Mouse (Mus musculus): ENCODE results near the gene Il25. TPM values are rescaled to one million over a fixed set of nuclear protein-coding genes. Genes with fewer than 3 reads are reported as not detected.
"Not testable (repeated sequence)": the region's sequence is repeated elsewhere in the genome, so short reads cannot be mapped to it uniquely, and the experiment has no call there.

Il25 gene
- total RNA-seq, 2 experiments from 2014 or later = not detected

DNA sequence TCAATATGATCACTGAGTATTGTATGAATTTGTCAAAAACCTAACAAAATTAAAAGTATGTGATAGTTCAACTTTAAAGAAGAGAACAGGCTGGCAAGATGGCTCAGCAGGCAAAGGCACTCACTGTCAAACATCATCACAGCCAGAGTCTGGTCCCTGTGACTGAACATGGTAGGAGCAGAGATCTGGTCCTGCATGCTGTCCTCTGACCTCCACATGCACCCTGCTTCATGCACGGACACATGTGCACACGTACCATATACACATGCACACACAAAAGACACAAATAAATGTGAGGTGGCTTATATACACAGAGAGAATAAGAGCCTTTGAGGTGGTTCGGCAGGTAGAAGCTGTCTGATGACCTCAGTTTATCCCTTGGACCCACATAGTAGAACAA lies 23.0 kb downstream of the Il25 start:
- DNase-seq = no peak

DNA sequence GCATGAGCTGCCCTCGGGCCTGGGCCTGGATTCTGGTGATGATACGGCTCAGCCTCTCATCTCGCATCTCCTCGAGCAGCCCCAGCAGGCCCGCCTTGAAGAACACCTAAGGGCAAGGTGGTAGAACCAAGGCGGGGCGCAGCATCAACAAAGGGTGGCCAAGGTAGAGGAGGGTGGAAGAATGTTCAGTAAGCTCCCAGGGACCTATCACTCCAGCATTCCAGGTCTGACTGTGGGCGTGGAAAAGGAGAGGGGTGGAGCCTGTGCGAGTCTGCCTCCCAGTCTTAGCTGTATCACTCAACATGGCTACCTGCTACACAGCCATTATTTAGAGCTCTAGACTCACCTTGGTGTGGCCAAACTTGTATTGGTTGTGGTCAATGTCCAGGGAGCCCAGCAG lies 24.0 kb downstream of the Il25 start:
- DNase-seq = peak; percentile 54

DNA sequence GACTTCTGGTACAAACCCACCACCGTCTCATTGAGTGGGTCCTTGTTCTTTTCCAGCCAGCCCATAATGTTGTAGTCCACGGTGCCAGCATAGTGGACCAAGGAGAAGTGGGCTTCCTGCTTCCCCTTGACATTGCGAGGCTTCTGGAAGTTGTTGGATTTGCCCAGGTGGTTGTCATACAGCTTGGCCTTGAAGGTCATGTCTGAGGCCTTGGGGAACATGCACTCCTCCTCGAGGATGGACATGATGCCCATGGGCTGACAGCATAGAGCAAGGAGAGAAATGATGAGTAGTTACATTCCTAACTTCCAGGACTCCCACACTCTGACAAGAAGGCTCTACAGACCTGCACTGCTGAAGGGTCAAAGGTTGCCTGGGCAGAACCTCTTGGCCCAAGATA lies 26.0 kb downstream of the Il25 start:
- no peak for DNase-seq

DNA sequence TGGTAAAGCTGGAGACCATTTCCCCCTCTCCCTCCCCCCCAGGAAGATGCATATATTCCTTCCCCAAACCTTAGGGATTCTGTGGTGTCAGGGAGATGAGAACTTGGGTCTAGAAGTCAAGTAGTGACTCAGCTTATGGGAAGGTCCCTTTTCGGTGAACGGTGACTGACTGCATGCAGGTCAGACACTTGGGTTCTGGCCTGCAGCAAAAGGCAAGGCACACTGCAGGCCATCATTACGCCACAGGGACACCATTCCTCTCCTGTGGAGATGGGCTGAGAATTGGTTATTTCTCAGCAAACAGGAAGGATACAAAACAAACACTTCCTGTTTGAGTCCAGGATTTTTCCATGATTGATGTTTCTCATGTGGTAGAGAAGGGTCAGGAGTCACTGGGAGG lies 26.7 kb downstream of the Il25 start:
- no peak for DNase-seq

DNA sequence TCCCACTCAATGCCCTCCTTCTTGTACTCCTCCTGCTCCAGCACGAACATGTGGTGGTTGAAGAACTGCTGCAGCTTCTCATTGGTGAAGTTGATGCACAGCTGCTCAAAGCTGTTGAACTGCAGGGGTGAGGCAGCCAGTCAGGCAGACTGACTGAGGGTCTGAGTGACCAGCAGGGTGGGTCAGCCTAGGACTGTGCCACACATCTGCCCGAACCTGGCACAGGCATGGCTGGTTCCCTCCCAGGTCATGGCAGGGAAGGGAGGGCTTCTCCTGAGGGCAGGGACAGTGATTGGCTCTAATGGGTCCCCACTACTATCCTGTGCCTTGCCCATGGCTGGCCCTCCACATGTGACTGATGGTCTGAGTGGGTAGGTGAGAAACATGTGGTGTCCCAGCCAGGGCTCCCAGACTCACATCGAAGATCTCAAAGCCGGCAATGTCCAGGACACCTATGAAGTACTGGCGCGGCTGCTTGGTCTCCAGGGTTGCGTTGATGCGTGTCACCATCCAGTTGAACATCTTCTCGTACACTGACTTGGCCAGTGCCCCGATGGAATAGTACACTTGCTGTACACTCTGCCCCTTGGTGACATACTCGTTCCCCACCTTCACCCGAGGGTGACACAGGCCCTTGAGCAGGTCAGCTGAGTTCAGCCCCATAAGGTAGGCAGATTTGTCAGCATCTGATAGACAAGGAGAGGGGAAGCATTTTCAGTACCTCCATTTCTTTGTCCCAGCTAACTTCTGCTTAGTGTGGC lies 27.5 kb downstream of the Il25 start:
- peak; percentile 48 for DNase-seq

DNA sequence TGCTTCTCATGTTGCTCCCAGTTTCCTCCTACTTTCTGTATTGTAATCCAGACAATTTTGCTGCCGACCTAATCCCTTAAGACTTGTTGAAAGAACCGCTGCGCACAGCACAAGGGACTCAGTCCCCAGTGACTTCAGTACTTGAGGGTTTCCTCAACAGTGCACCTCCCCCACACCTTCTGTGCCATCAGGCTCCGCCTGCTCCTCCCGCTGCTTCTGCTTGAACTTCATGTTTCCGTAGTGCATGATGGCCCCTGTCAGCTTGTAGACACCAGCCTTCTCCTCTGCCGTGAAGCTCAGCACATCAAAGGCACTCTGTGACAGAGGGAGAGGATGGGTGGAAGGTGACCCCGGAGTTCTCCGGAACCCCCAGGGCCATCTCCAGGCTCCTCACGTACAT lies 28.3 kb downstream of the Il25 start:
- no peak for DNase-seq

DNA sequence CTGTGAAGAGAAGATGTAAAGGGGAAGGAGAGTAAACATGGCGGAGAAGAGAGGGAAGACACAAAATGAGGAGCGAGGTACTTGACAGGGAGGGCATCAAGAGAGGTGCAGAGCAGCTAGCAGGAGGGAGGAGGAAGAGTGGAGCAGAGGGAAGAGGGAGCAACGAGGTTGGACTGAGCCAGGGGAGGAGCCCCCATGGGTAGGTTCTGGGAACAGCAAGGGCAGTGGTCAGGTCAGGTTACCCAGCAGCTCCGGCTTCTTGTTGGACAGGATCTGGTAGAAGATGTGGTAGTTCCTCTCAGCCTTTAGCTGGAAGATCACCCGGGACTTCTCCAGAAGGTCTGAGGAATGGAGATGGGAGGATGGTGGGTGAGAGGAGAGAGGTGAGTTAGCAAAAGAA lies 29.0 kb downstream of the Il25 start:
- DNase-seq = no peak

DNA sequence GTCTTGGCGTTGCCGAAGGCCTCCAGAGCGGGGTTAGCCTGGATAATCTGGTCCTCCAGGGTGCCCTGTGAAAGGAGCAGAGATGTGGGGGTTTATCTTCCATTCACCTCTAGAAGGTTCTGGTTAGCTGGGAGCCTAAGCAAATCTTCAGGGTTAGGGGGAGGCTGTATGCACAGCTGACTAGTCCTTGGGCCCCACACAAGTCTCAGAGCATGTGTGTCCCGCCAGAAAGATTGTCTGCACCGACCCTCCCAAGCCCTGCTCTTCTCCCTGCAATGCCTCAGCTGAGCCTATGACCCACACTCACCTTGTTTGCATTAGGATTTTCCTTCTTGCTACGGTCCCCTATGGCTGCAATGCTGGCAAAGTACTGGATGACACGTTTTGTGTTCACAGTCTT lies 30.2 kb downstream of the Il25 start:
- DNase-seq = no peak

DNA sequence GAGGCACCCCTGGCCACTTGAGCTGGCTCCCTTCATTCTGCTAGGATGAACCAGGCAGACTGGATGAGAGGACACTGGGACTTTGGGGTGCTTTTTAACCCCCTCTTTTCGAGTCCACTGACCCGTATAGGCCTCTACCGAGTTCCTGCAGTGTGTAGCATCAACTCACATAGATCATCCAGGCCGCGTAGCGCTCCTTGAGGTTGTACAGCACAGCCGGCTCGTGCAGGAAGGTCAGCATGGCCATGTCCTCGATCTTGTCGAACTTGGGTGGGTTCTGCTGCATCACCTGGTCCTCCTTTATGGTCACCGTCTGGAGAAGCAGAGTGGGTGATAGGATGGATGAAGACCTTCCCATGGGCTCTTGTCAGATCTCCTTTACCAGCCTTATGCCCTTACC lies 31.2 kb downstream of the Il25 start:
- no peak for DNase-seq

DNA sequence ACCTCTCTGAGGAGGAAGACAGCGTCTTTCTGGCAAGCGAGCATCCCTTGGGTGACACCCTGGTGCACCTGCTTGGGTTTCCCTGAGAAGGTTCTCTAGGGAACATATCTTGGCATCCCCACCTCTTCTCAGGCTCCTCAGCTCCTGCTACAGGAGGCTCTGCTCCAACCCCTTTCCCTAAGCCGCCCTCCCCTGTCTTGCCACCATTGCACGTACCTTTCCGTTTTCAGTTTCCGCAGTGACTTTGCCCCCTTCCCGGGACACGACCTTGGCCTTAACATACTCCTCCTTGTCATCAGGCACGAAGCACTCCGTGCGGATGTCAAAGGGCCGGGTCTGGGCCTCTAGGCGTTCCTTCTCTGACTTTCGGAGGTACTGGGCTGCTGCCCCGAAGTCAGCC lies 32.5 kb downstream of the Il25 start:
- DNase-seq = no peak

DNA sequence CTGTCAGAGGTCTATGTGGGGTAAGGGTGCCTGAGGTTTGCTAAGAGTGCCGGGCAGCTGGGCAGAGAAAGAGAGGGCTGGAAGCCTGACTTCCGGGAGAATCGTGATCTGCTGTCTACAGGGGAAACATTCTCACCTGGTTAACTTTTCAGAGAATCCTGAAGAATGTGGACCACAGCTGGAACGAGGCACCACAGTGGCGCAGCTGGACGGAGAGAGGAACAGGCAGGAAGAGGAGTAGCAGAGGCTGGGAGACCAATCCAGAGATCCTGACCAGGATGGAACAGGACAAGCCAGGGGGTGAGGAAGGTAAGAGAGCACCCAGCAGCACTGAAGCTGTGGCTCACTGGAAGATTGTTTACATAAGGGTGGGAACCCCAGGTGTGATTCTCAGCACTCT lies 33.1 kb downstream of the Il25 start:
- DNase-seq = no peak

DNA sequence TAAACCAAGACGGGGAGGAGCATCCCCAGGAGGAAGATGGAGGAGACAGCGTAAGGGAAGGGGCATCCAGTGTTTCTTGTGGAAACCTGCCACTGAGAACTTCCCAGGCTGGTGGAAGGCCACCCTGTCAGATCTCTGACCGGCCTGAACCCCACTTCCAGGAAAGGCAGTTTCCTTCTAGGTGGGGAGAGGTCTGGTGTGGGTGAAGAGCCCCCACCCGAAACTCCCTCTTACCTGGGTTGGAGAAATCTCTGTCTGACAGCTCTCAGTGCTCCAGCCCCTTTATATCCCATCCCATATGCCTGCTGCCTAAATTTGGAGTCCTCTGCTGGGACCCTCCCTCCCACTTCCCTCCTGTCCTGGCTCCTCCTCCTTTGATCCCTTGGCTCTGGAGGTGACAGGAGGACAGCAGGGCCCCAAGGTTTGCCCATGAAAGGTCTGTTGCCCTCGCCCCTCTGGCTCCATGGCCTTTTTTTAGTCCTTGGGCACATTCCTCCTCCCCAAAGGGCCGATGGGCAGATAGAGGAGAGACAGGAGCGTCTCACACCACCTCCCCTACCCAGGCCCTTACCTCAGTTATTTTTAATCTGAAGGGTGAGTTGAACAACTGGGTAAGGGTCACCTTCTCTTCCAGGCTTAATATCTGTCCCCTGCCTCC lies 34.0 kb downstream of the Il25 start, which contains the start of gene Myh6:
Gene Myh6, minus strand, starts transcription at position 608 of the 658 bp plus-strand sequence.
- peak; percentile 81 for DNase-seq

DNA sequence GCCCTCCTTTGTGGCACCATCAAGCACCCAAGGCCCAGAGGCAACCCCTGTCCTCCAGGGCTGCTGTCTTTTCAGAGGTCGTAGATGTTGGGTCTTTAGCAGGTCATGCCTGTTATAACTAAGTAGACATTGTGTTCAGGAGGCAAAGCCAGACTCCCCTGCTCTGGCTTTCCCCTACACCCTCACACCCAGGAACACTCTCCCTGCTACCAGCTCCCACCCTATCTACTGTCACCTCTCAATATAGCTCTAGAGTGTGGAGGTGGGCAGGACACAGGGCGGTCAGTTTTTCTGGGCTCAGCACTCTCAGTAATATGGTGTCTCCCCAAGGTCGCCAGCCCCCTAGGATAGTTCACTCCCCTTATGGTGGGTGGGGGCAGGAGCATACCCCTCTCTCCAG lies 35.4 kb downstream of the Il25 start:
- peak; percentile 63 for DNase-seq

DNA sequence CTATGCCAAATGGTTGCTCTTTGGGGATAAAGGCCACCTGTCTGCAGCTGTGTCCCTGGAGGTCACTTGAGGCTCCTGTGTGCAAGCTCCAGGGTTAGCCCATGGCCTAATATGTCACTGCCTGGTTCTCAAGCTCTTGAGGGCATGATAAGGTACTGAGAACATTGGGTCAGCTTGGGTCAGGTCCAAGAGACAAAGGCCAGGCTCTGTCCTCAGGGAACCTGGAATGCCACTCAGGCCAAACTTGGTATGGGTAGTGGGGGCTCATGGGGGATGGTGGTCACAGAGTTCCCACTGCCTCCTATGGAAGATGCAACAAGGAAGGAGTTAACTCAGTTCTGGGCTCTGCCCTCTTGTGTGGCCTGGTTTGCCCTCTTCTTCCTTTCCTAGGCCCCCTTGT lies 35.8 kb downstream of the Il25 start:
- DNase-seq = peak; percentile 86

DNA sequence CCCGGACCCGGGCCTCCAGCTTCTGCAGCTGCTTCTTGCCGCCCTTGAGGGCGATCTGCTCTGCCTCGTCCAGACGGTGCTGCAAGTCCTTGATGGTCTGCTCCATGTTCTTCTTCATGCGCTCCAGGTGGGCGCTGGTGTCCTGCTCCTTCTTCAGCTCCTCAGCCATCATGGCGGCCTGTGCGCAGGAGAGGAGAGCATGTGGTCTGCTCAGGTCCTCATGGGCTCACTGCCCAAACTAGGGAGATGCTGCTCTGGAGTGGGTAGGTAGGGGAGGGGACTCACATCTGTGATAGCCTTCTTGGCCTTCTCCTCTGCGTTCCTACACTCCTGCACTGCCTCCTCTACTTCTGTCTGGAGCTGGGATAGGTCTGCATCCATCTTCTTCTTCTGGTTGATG lies 40.3 kb downstream of the Il25 start:
- DNase-seq = not testable (repeated sequence)

DNA sequence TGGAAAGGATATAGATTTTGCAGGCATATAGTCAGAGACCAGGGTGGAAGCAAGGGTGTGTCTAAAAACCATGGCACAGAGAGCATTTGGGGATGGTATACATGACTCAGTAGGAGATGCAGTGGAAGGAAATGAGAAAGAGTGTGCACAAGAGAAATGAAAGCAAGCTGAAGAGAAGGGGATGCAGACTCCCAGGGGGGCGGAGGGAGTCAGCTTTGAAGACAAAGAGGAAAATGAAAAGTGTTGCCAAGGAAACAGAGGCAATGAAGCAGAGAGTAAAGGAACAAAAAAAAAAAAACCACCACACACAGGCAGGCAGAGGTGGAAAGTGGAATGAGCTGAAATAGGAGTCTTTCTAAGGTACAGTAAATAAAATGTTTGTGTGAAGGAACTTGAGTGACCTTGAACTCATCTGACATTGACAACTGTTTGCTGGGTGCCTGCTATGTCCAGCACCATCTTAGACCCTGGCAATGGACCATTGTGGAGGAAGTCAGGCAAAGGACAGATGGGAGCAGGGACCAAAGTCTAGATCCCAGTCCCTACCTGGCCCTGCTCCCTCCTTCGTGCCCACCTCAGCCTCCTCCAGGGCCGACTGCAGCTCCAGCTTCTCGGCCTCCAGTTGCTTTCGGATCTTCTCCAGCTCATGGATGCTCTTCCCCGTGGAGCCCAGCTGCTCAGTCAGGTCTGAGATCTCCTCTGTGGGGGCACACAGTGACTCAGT lies 41.7 kb downstream of the Il25 start:
- DNase-seq = no peak

DNA sequence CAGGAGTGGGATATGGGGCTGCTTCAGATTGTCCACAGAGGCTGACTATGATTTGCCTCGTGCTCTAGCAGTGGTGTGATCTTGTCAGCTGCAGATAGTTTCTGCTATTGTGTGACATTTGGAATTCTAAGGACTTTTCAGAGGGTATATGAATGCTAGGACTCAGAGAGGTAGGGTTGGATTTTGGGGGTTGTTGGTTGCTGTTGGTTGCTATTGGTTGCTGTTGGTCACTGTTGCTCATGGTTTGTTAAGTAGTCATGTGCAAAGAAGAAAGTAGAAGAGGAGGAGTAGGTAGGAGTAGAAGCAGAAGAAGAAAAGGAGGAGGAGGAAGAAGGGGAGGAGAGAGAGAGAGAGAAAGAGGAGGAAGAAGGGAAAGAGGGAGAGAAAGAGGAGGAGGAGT lies 44.1 kb downstream of the Il25 start, which contains the start of gene Gm17428:
Gene Gm17428, plus strand, starts transcription at position 301 of the 400 bp plus-strand sequence.
- DNase-seq = no peak

DNA sequence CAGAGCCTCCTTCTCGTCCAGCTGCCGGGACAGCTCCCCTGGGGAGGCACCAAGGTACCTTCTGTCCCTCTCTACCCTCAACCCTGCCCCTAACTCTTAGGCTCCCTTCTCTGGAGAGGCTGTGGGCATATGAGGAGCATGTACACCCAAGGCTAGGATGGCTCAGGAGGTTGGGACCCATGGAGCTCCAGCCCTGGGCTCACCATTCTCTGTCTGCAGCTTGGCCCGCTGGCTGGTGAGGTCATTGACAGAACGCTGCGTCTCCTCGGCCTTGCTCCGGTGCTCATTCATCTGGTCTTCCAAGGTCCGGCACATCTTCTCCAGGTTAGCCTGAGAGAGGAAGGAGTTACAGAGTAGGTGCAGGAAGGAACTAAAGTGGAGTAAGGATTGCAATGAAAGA lies 46.2 kb downstream of the Il25 start:
- no peak for DNase-seq

DNA sequence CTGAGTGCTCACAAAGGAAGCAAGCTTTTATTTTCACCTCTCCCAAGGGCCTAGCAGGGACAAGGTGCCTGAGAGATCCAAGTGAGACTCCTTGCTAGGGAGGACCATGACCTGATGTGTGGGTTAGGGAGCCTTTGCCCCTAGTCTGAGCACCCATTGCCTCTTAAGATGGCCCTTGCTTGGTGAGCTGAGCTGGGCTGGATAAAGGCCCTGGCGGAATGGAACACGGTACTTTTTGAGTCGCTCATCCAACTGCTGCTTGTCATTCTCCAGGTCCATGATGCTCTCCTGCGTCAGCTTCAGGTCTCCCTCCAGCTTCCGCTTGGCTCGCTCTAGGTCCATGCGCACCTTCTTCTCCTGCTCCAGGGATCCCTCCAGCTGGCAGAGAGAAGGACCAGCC lies 49.4 kb downstream of the Il25 start:
- DNase-seq = no peak
